Mouse (Mus musculus) frontal cortex, adult (tissue): ENCODE measurements at regions not wholly inside any gene's neighbourhood (a gene's known extent, or its start where the extent isn't known, plus 50 kb on each side); places are given as distances from the start of the nearest gene placed in this dataset.

Experiments used
- ATAC-seq: cut with Nextera tagmentation; 2 replicates; pipeline ENCODE4 v1.9.2; 2017; ENCODE audit warnings: mild to moderate bottlenecking, moderate library complexity, mixed read lengths; ENCODE audit not compliant: low TSS enrichment

GRCm38 (mm10) chr15:15443271-15443670 lies 1285.3 kb upstream of the Cdh9 start:
- ATAC-seq, result no peak

GRCm38 (mm10) chr15:15477702-15478101 lies 1250.9 kb upstream of the Cdh9 start:
- ATAC-seq, result no peak

GRCm38 (mm10) chr15:15500276-15500675 lies 1228.3 kb upstream of the Cdh9 start:
- no peak for ATAC-seq

GRCm38 (mm10) chr15:15538944-15539343 lies 1189.6 kb upstream of the Cdh9 start:
- ATAC-seq, result no peak

GRCm38 (mm10) chr15:15559148-15559752 lies 1169.3 kb upstream of the Cdh9 start:
- ATAC-seq, result peak; percentile 92

GRCm38 (mm10) chr15:15582300-15582880 lies 1146.2 kb upstream of the Cdh9 start:
- ATAC-seq, result no peak

- ATAC-seq, result no peak
These were observed 1110.6 kb upstream of the Cdh9 start for GRCm38 (mm10) chr15:15617976-15618375.

- ATAC-seq, result no peak
These were observed 1099.3 kb upstream of the Cdh9 start for GRCm38 (mm10) chr15:15629304-15629703.

GRCm38 (mm10) chr15:15630283-15630682 lies 1098.3 kb upstream of the Cdh9 start:
- no peak for ATAC-seq

- no peak for ATAC-seq
These were observed 1091.4 kb upstream of the Cdh9 start for GRCm38 (mm10) chr15:15637130-15637529.

- ATAC-seq, result no peak
These were observed 1079.8 kb upstream of the Cdh9 start for GRCm38 (mm10) chr15:15648734-15649133.

- ATAC-seq, result no peak
These were observed 1061.8 kb upstream of the Cdh9 start for GRCm38 (mm10) chr15:15666744-15667143.

- ATAC-seq, result no peak
These were observed 1035.8 kb upstream of the Cdh9 start for GRCm38 (mm10) chr15:15692713-15693112.

GRCm38 (mm10) chr15:15716694-15717093 lies 1011.9 kb upstream of the Cdh9 start:
- ATAC-seq, result peak; percentile 95

- ATAC-seq, result no peak
These were observed 986.6 kb upstream of the Cdh9 start for GRCm38 (mm10) chr15:15741987-15742386.

- no peak for ATAC-seq
These were observed 985.5 kb upstream of the Cdh9 start for GRCm38 (mm10) chr15:15743011-15743410.
